Mouse (Mus musculus): ENCODE data around the gene Myh14. TPM values are rescaled to one million over a fixed set of nuclear protein-coding genes. Genes with fewer than 3 reads are reported as not detected.
A peak's percentile ranks its signal among the peaks of the same experiment; 100 is the strongest.

Myh14 gene
- total RNA-seq, 2 experiments from 2014 or later, result 17.7 to 20.6 TPM

- DNase-seq (ENCODE audit: low spot score in 2 of 2), result peak; percentile 29 to 35
- intact Hi-C loops (cut with DNase I), result loop anchor here (5.0 kb wide), 1 partner anchor 55 kb away; no protein-coding TSS in a partner anchor
Observed at GRCm38 (mm10) chr7:44641887-44642286, 28.8 kb downstream of the Myh14 start.

GRCm38 (mm10) chr7:44640843-44641605, 29.6 kb downstream of the Myh14 start:
- intact Hi-C loops (cut with DNase I), result loop anchor here (5.0 kb wide), 1 partner anchor 54 kb away; no protein-coding TSS in a partner anchor
- peak; percentile 50 to 54 for DNase-seq (ENCODE audit: low spot score in 2 of 2)

DNA sequence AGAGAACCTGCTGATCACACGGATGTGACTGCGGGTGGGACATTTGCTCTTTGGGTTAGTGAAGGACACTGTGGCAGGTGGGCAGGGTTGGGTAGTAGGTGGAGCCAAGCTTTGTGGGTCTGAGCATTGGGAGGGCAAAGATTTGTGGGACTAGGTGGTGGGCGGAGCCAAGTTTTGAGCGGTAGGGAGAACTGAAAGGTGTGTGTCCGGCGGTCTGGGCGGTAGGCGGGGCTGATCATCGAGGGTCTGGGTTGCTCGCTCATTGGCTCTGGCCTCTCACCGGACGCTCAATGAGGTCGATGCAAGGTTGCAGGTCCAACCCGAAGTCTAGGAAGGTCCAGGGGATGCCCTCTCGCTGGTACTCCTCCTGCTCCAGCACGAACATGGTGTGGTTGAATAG, 32.0 kb downstream of the Myh14 start:
- intact Hi-C loops (cut with DNase I), result no loop called here
- DNase-seq (ENCODE audit: low spot score in 2 of 2), result no peak

GRCm38 (mm10) chr7:44636684-44637083, 34.0 kb downstream of the Myh14 start:
- peak; percentile 28 to 38 for DNase-seq (ENCODE audit: low spot score in 2 of 2)
- intact Hi-C loops (cut with DNase I), result no loop called here

DNA sequence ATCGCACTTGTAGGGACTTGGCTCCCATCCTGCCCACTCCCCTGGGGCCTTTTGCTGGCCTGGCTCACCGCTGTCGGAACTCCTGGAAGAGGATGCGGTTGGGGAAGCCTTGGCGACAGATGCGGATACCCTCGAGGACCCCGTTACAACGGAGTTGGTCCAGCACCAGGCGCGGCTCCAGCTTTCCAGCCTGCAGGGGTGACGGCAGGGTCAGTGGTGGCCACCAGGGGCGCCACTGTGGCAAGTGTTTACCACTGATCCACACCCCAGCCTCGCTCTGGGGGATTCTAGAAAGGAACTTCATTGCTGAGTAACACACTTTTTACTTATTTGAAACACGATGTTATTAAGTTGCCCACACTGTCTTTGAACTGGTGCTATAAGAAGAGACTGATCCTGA, 37.2 kb downstream of the Myh14 start:
- intact Hi-C loops (cut with DNase I), result no loop called here
- no peak for DNase-seq (ENCODE audit: low spot score in 2 of 2)

- DNase-seq (ENCODE audit: low spot score in 2 of 2), result no peak
- intact Hi-C loops (cut with DNase I), result no loop called here
Observed at GRCm38 (mm10) chr7:44632676-44633075, 38.0 kb downstream of the Myh14 start.

DNA sequence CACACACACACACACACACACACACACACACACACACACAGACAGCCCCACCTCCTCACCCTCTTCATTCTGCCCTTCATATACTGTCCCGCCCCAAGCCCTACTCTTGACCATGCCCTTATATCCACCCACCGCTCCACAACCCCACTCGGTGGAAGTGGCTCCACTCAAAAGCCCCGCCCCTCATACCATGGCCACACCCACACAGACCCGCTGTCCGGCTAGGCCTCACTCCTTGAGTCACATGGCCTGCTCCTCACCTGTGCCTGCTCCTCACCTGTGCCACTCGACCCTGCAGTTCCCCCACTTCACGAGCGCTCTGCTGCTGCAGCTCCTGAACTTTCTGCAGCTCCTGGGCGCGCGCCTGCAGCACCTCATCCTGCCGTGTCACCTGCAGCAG, 40.2 kb downstream of the Myh14 start:
- intact Hi-C loops (cut with DNase I), result no loop called here
- no peak for DNase-seq (ENCODE audit: low spot score in 2 of 2)

DNA sequence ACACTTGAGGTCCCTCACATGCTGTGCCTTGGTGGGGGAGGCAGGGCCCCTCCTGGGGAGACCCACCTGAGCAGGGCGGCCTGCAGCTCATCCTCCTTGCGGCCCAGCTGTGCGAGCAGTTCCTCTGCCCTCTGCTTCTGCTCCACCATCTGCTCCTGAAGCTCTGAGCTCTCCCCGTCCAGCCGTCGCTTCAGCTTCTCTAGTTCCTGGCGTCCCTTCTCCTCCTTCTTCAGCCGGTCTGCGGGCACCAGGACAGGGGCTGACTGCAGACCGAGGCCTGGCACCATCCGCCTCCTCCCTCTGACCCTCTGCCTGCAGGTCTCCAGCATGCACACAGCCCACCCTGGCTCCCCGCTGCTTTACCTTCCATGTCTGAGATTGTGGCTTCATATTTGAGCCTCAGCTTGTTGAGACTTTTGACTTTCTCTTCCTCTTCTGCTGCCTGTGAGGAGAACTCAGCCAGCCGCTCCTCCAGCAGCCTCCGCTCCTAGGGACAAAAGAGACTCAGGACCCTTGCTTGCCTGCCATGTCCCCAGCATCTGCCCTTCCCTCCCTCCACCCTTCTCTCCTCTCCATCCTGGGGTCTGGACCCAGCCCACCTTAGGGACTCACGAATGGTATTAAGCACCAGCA, 42.1 kb downstream of the Myh14 start:
- DNase-seq (ENCODE audit: low spot score in 2 of 2), result no peak
- intact Hi-C loops (cut with DNase I), result no loop called here

DNA sequence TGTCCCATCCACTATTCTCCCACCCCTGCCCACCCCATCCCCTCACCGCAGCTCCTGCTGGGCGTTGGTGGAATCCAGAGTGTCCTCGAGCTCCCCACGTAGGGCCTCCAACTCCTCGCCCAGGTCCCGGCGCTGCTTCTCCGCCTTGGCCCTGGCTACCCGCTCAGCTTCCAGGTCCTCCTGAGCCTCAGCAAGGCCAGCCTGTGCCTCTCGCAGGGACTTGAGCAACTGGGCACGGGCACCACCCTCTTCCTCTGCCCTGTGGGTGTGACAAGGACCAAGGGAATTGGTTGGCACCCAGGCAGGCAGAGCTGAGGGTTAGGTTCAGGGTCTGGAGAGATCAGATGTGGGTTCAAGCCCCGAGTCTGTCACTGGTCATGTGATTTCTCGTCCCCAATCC, 43.7 kb downstream of the Myh14 start:
- intact Hi-C loops (cut with DNase I), result no loop called here
- DNase-seq (ENCODE audit: low spot score in 2 of 2), result no peak

GRCm38 (mm10) chr7:44626068-44626385, 44.6 kb downstream of the Myh14 start:
- DNase-seq (ENCODE audit: low spot score in 2 of 2), result no peak
- intact Hi-C loops (cut with DNase I), result no loop called here

GRCm38 (mm10) chr7:44625241-44626067, 45.2 kb downstream of the Myh14 start:
- no peak for DNase-seq (ENCODE audit: low spot score in 2 of 2)
- intact Hi-C loops (cut with DNase I), result no loop called here

DNA sequence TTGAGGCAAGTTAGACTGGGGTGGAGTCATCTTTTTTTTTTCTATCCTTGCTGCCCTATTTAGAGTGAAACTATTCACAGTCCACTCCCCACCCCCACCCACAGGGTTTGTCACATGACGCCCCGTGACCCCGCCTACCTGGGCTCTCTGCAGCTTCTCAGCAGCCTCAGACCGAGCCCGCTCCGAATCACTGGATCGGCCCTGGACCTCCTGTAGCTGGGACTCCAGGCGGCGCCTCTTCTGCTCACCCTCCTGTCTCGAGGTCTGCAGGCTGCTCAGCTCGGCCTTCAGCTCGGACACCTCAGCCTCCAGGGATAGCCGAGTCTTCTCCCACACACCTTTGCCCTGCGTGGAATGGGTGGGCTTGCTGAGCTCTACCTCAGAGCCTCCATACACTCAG, 45.8 kb downstream of the Myh14 start:
- DNase-seq (ENCODE audit: low spot score in 2 of 2), result no peak
- intact Hi-C loops (cut with DNase I), result no loop called here

- intact Hi-C loops (cut with DNase I), result no loop called here
- no peak for DNase-seq (ENCODE audit: low spot score in 2 of 2)
Observed at GRCm38 (mm10) chr7:44624543-44624826, 46.2 kb downstream of the Myh14 start.

GRCm38 (mm10) chr7:44623714-44624542, 46.7 kb downstream of the Myh14 start:
- intact Hi-C loops (cut with DNase I), result no loop called here
- DNase-seq (ENCODE audit: low spot score in 2 of 2), result no peak

GRCm38 (mm10) chr7:44617059-44617458, 53.6 kb downstream of the Myh14 start:
- no peak for DNase-seq (ENCODE audit: low spot score in 2 of 2)
- intact Hi-C loops (cut with DNase I), result no loop called here

DNA sequence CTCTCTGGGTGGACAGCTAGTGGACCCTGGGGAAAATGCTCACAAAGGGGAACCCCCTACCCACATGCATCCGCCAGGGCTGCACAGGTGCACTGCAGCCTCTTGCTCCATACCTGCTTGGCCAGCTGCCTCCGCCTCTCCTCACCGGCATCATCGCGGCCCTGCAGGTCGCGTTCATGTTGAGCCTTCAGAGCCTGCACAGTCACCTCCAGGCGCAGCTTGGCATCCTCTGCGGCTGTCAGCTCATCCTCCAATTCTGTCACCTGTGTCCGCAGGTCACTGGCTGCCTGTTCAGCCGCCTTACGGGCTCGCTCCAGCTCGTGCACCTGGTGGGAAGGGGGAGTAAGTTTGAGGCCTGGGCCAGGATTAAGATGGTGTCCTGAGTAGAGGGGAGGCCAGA, 54.7 kb downstream of the Myh14 start:
- no peak for DNase-seq (ENCODE audit: low spot score in 2 of 2)
- intact Hi-C loops (cut with DNase I), result no loop called here

DNA sequence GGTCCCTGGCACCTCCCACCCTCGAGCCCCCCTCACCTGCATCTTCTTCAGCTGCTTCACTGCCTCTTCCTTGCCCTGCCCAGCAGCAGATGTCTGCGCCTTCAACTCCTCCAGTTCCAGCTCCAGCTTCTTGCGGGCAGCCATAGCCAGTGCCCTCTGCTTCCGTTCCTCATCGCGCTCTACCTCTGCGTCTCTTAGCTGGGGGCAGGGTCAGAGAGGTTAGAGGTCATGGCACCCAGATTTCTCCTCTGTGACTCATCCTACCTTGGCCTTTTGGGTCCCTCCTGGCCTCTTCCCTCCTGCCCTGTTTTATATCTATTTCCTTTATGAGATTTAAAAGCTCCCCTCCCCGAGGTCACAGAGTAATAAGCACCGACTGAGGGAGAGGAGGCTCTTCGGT, 55.3 kb downstream of the Myh14 start:
- no peak for DNase-seq (ENCODE audit: low spot score in 2 of 2)
- intact Hi-C loops (cut with DNase I), result no loop called here

DNA sequence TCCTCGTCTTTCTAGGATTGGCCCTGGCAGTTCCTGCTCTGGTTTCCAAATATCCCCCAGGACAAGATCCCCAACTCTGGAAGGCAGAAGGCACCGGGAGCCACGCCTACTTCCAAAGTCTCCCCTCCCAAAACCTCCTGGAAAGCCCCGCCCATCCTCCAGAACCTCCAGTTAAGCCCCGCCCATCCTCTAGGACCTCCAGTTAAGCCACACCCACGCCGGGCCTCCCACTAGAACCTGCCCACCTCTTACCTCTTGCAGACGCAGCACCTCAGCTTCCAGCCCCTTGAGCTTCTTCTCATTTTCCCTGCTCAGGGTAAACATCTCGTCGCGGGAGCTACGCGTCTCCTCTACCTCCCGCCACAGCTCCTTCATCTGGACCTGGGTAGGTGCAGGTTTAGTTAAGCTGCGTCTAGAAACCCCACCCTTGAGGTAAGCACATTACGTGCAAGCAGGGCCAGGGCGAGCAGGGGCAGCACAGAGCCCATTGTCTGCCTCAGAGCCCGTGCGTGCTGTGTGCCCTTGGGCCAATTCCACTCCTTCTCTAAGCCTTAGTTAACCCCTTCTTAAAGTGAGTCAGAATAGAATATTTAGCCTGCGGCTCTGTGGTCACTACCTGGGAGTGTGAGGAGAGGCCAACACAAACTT, 56.5 kb downstream of the Myh14 start:
- no peak for DNase-seq (ENCODE audit: low spot score in 2 of 2)
- intact Hi-C loops (cut with DNase I), result no loop called here

DNA sequence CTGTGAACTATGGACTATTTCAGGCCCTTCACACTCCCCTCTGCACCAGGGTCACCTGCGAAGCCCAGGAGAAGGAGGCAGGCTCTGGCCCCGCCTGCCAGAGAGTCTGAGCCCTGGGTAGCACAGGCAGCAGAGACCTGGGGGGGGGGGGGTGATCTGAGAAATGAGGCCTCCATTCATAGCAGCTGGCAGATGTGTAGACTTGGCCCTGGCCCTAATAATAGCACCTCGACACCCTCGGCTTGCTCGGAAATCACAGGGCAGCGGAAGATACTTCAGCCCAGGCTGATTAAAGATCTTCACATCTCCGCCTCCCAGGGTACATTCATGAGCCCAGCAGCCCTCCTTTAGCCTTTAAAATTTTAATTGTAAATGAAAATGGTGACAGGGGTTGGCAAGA, 58.5 kb downstream of the Myh14 start:
- DNase-seq (ENCODE audit: low spot score in 2 of 2), result no peak
- intact Hi-C loops (cut with DNase I), result no loop called here
